Comparison of ENCODE assay signal across 8 mouse cellular contexts in the genomic region with DNA sequence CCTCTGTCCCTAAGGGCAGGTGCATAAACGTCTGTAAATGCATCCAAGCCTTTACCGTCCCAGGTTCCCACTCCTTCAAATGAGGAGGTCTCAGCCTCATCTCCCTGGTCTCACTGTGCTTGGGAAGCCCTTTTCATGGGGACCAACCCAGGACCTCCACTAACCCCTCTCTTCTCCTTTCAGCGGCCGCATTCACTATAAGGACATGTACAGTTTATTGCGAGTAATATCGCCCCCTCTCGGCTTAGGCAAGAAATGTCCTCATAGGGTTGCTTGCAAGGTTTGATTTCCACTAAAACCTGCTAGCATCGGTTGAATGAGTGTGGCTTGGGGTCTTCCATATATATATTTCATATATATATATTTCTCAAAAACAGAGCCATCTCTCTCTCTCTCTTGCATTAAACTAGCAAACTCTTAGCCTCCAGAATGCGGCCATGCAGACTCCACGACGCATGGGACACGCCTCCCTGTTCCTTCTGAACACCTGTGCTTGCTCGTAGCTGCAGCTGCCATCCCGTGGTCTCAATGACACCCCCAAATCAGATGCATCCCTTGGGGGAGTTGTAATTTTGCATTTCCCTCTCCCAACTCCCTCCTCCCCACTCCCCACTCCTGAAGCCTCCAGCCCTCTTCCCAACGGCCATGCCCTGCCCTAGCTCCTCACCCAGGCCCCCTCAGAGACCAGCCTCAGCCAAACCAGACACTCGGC. TPM values are rescaled to one million over a fixed set of nuclear protein-coding genes. Genes with fewer than 3 reads are reported as not detected.
DNase-seq lines count a peak whose midpoint lies in the region; ATAC-seq and TF ChIP-seq lines count a peak whose summit lies in the region.
"Had no signal": no experiment of that assay in that cellular context is flagged by ENCODE, and none has a peak within 500 bp of the region (broad histone marks: within the 10 kb centered on the region; RNA-seq: fewer than 3 reads in every experiment).

No protein-coding gene starts in this region.

- TF ChIP-seq CTCF in liver, adult 2 months (IDR thresholded peaks at IDR 0.05; ENCODE audit: low read depth, low read length), result peak; percentile 32; the same call in 1 of the 2 replicates
- TF ChIP-seq CTCF in lung, postnatal 0 days (IDR thresholded peaks at IDR 0.05), result peak; percentile 71

- no peak overlapping the region for H3K9ac ChIP-seq in liver, adult 2 months (ENCODE audit: low read depth, low read length)
- H3K9ac ChIP-seq in lung, postnatal 0 days (replicated peaks; ENCODE audit: low read depth), result no peak overlapping the region
- no peak overlapping the region for H3K9ac ChIP-seq in heart, embryonic 11.5 days (ENCODE audit: low read depth, low read length)

- TF ChIP-seq POLR2A in liver, adult 2 months (IDR thresholded peaks at IDR 0.05; ENCODE audit: extremely low read depth, insufficient read depth, low read length), result no peak

- H3K4me3 ChIP-seq in liver, adult 2 months (ENCODE audit: insufficient read depth, low read depth, low read length), result no peak overlapping the region
- H3K4me3 ChIP-seq in lung, postnatal 0 days (ENCODE audit: low read depth, low read length), result no peak overlapping the region
- no peak overlapping the region for H3K4me3 ChIP-seq in heart, embryonic 11.5 days (ENCODE audit: low read depth, low read length)
- H3K4me3 ChIP-seq: megakaryocyte, embryonic 14.5 days had no signal

- H3K79me2 ChIP-seq in liver, adult 2 months (ENCODE audit: control insufficient read depth, insufficient read depth, low read length), result no peaks in the 10 kb centered on the region

- H3K27me3 ChIP-seq in liver, adult 2 months (ENCODE audit: control insufficient read depth, insufficient read depth, low read length), result no peaks in the 10 kb centered on the region
- H3K27me3 ChIP-seq in lung, postnatal 0 days (replicated peaks; ENCODE audit: insufficient read depth, low read length), result no peaks in the 10 kb centered on the region
- peaks cover 25% of the 10 kb centered on the region for H3K27me3 ChIP-seq in heart, embryonic 11.5 days (ENCODE audit: control insufficient read depth, insufficient read depth, low read length)

- H3K36me3 ChIP-seq in liver, adult 2 months (ENCODE audit: control insufficient read depth, insufficient read depth, low read length), result no peaks in the 10 kb centered on the region
- no peaks in the 10 kb centered on the region for H3K36me3 ChIP-seq in lung, postnatal 0 days (ENCODE audit: insufficient read depth, low read length)
- no peaks in the 10 kb centered on the region for H3K36me3 ChIP-seq in heart, embryonic 11.5 days (ENCODE audit: control insufficient read depth, insufficient read depth, low read length)

- H3K4me2 ChIP-seq in lung, postnatal 0 days (replicated peaks; ENCODE audit: low read depth, low read length), result no peak overlapping the region
- H3K4me2 ChIP-seq in heart, embryonic 11.5 days, result no peak overlapping the region

- H3K4me1 ChIP-seq in liver, adult 2 months (ENCODE audit: control insufficient read depth, insufficient read depth, low read length), result no peaks in the 10 kb centered on the region
- no peaks in the 10 kb centered on the region for H3K4me1 ChIP-seq in lung, postnatal 0 days (ENCODE audit: insufficient read depth, low read depth, low read length)
- H3K4me1 ChIP-seq in heart, embryonic 11.5 days (ENCODE audit: control insufficient read depth, insufficient read depth, low read length), result no peaks in the 10 kb centered on the region
- H3K4me1 ChIP-seq: megakaryocyte, embryonic 14.5 days had no signal

- no peak for TF ChIP-seq EP300 in lung, postnatal 0 days (IDR thresholded peaks at IDR 0.05)

- ATAC-seq in lung, postnatal 0 days, result no peak
- ATAC-seq in heart, embryonic 11.5 days (replicated peaks; ENCODE audit: insufficient number of reproducible peaks, low FRiP score, low TSS enrichment), result no peak

- 41% methylated on average over 16 of the region's 16 CpGs for WGBS in liver, adult 2 months
- WGBS in lung, postnatal 0 days, result 38% methylated on average over 16 of the region's 16 CpGs
- WGBS in heart, embryonic 11.5 days (ENCODE audit: insufficient replicate concordance), result 34% methylated on average over 16 of the region's 16 CpGs

- H3K27ac ChIP-seq in liver, adult 2 months (replicated peaks; ENCODE audit: insufficient read depth, low read depth, low read length), result no peak overlapping the region
- no peak overlapping the region for H3K27ac ChIP-seq in lung, postnatal 0 days (ENCODE audit: low read length)
- H3K27ac ChIP-seq in heart, embryonic 11.5 days (ENCODE audit: low read depth, low read length), result no peak overlapping the region

- DNase-seq in liver, adult 2 months (ENCODE audit: extremely low read depth, low read depth, low spot score), result peak; percentile 25
- DNase-seq in liver (no peak), MN1 (ENCODE audit: low spot score) (peak; percentile 43)
- peak; percentile 43 for DNase-seq in embryo, embryonic 9.5 days (ENCODE audit: extremely low spot score)
- peak; percentile 49 for DNase-seq in lung, postnatal 0 days (ENCODE audit: low spot score)
- DNase-seq in adrenal gland, adult 18-20 months (ENCODE audit: low spot score in 2 of 2), result no peak

- no peaks in the 10 kb centered on the region for H3K9me3 ChIP-seq in lung, postnatal 0 days (ENCODE audit: low read length)
- H3K9me3 ChIP-seq in heart, embryonic 11.5 days (replicated peaks; ENCODE audit: control insufficient read depth, low read length), result no peaks in the 10 kb centered on the region
- H3K9me3 ChIP-seq: megakaryocyte, embryonic 14.5 days had no signal

RNA-seq across cellular contexts. Expression of a gene that starts 48.0 kb away (rescaled TPM):
- 13.1 and 15.6 TPM in 2 replicates for total RNA-seq in liver, adult 2 months (2014; rRNA removed)
- polyA plus RNA-seq in liver, adult 2 months (2012; rRNA removed), result 12.0 and 12.6 TPM in 2 replicates
- polyA plus RNA-seq in lung, postnatal 0 days (2015; fragmentation: Nextera tagmentation; extraction: Ambion mirVana), result 113 and 140 TPM in 2 replicates
- total RNA-seq in adrenal gland, adult 18-20 months (2021), result 10 to 100 TPM; 20.7 to 24.6 TPM
- polyA plus RNA-seq in heart, embryonic 11.5 days (2014; fragmentation: Nextera tagmentation; extraction: Ambion mirVana), result 52.3 and 55.9 TPM in 2 replicates

Comparison
In these comparisons a context has a peak if more than half of its experiments do, and no peak if none do; other contexts are left out.
1. DNase-seq: peak in liver, adult 2 months (single experiment), MN1 (single experiment), embryo, embryonic 9.5 days (single experiment) and lung, postnatal 0 days (single experiment); none in liver (single experiment) and adrenal gland, adult 18-20 months (0 of 2).